Mouse (Mus musculus) neural tube, embryonic 13.5 days (tissue): Measurements from ENCODE around the gene Mrps36. TPM values are rescaled to one million over a fixed set of nuclear protein-coding genes. Genes with fewer than 3 reads are reported as not detected.
"Not testable (repeated sequence)": the region's sequence is repeated elsewhere in the genome, so short reads cannot be mapped to it uniquely, and the experiment has no call there.

Source experiments
- ATAC-seq: fragments of 200-750 bp; cut with Nextera tagmentation; 2 replicates; pipeline ENCODE4 v1.8.0; 2017; ENCODE audit warnings: low read depth, mild to moderate bottlenecking, moderate TSS enrichment, moderate library complexity
- H3K27ac ChIP-seq: fragments of 300-500 bp; sonication (generic); replicated peaks from 2 replicates; pipeline ENCODE4 v1.5.1; 2015; ENCODE audit warnings: moderate library complexity, mild to moderate bottlenecking, inconsistent platforms
- H3K27me3 ChIP-seq: fragments of 300-500 bp; sonication (generic); 2 replicates; pipeline ENCODE4 v1.6.1; 2015; ENCODE audit warnings: mild to moderate bottlenecking, inconsistent platforms
- H3K36me3 ChIP-seq: fragments of 300-500 bp; sonication (generic); 2 replicates; pipeline ENCODE4 v1.6.1; 2015; ENCODE audit warnings: mild to moderate bottlenecking, inconsistent platforms
- H3K4me1 ChIP-seq: fragments of 300-500 bp; sonication (generic); replicated peaks from 2 replicates; pipeline ENCODE4 v1.6.1; 2015; ENCODE audit warnings: inconsistent platforms
- H3K4me2 ChIP-seq: fragments of 300-500 bp; sonication (generic); 2 replicates; pipeline ENCODE4 v1.6.1; 2015; ENCODE audit warnings: inconsistent platforms, mild to moderate bottlenecking, moderate library complexity
- H3K4me3 ChIP-seq: fragments of 300-500 bp; sonication (generic); 2 replicates; pipeline ENCODE4 v1.5.1; 2015; ENCODE audit warnings: mild to moderate bottlenecking, inconsistent platforms
- H3K9ac ChIP-seq: fragments of 300-500 bp; sonication (generic); 2 replicates; pipeline ENCODE4 v1.6.1; 2015; ENCODE audit warnings: moderate library complexity, mild to moderate bottlenecking, inconsistent platforms
- H3K9me3 ChIP-seq: fragments of 300-500 bp; sonication (generic); 2 replicates; pipeline ENCODE4 v1.6.1; 2016; ENCODE audit warnings: inconsistent platforms
- WGBS: fragments of 180-500 bp; shearing (Covaris S2); methylation state at CpG from one replicate; pipeline ENCODE4 v1.1.7; 2015; 5-methylcytosine and 5-hydroxymethylcytosine counted together
- polyA plus RNA-seq: library from polyadenylated mRNA; unstranded; fragments of >200 nt; fragmentation: Nextera tagmentation; extraction: Ambion mirVana; gene quantifications from 2 replicates; pipeline ENCODE4 v1.2.1, GENCODE M21; 2015

The Mrps36 gene
- 142 and 165 TPM in 2 replicates for polyA plus RNA-seq

DNA sequence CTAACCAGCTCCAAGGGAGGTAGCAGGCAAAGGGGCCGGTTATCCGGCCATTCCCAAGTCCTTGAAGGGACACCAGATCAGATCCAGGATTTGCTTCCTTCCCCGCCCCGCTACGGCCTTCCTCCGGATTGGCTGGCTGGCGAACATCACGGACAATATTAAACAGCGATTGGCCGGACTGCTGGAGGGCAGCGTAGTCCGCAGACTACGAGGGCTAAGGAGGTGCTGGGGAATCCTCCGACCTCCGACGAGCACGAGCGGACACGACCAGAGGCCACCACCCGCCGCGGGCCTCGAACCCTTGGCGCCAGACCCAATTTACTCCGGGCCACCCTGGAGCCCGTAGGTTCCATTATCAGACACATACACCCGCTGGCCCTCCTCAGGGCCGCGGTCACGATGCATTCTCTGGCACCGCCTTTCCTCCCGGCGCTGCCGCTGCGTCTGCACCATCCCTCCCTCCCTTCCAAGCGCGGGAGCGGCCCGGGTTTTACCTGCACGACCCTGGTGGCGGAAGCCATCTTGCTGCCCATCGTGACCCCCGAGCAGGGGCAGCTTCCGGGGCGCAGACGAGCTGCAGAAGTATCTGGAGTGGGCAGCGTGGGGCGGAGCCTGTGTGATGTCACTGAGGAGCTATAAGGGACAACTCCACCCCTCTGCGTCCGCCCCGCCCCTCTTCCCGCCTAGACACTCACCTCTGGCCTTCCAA lies at the start of gene Mrps36:
Gene Mrps36, minus strand, starts transcription at position 624 of the 709 bp plus-strand sequence.
- Histone ChIP-seq H3K4me2 (peak within 1 kb of the TSS; percentile 62), H3K9ac (peak within 1 kb of the TSS; percentile 88), H3K4me1 (peaks cover 16% of the 10 kb centered on the region), H3K4me3 (peak within 1 kb of the TSS; percentile 77), H3K27me3 (no peaks in the 10 kb centered on the region), H3K27ac (peak within 1 kb of the TSS; percentile 97), H3K36me3 (peaks cover 5% of the 10 kb centered on the region; the same call in 1 of the 2 replicates), H3K9me3 (no peaks in the 10 kb centered on the region)
- WGBS: under 1% methylated on average over 52 of the region's 52 CpGs
- peak; percentile 98 for ATAC-seq

DNA sequence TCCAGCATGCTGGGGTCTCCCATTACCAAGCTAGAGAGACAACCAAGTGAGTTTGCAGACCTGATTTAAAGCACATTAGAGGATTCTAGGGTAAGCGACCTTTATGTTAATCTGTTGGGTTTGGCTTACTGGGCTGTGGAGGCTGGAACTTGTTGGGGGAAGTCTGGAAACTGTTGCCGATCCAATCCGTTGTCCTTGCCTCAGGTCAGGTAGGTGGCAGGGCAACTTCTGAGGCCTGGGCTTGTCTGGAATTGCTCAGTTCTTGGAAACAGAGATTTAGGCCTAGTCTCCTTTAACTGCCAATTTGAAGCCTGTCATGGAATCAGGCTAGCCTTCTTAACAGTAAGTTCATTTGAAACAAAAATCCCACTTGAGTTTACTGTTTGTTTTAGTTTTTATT lies 44.6 kb upstream of the Mrps36 start:
- 86% methylated on average over 3 of the region's 3 CpGs for WGBS
- Histone ChIP-seq H3K4me3 (no peak overlapping the region), H3K27me3 (no peaks in the 10 kb centered on the region), H3K4me2 (no peak overlapping the region), H3K9me3 (no peaks in the 10 kb centered on the region), H3K4me1 (peaks cover 20% of the 10 kb centered on the region), H3K27ac (no peak overlapping the region), H3K9ac (no peak overlapping the region), H3K36me3 (no peaks in the 10 kb centered on the region)
- no peak for ATAC-seq

DNA sequence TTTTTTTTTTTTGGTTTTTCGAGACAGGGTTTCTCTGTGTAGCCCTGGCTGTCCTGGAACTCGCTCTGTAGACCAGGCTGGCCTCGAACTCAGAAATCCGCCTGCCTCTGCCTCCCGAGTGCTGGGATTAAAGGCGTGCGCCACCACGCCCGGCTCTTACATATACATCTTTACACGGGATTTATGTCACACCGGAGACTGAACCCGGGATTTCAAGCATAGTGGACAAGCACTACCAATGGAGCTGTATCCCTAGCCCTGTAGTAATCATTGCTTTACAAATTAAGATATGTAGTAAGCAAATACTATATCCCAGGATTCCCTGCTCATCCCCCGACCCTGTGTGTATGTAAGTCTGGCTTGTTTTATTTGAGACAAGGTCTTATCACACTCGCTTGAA lies 43.6 kb upstream of the Mrps36 start:
- WGBS: 96% methylated on average over 11 of the region's 14 CpGs

DNA sequence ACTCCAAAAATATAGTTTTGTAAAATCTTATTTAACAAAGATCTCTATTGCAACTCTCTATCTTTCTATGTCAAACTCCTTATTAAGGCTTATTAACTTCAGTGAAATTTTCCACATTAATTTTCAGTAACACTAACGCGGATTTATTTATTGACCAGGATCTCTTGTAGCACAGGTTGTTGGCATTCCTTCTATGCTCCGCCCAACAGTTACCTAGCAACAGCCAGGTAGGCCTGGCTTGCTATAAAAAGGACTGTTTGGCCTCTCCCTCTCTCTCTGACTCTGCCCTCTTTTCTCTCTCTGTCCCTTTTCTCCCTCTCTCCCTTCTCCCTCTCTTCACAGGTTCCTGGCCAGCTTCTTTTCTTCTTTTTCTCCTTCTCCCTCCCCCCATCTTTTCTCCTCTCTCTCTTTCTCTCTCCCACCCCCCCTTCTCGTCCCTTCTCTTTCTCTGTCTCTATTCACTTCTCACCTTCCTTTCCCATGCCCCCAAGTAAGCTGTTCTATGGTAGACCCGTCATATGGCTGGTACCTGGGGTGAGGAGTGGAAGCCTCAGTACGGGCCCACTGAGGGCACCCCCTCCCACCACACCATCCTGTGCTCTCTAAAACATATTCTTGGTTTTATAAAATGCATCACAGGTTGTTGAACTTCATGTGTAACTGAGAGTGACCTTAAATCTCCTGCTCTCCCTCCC lies 43.0 kb upstream of the Mrps36 start:
- WGBS: 72% methylated on average over 6 of the region's 6 CpGs
- Histone ChIP-seq H3K4me1 (peaks cover 24% of the 10 kb centered on the region), H3K27me3 (no peaks in the 10 kb centered on the region), H3K36me3 (no peaks in the 10 kb centered on the region), H3K4me3 (no peak overlapping the region), H3K9me3 (no peaks in the 10 kb centered on the region), H3K9ac (no peak overlapping the region), H3K4me2 (no peak overlapping the region), H3K27ac (no peak overlapping the region)
- no peak for ATAC-seq

More for the DNA sequence above, 43.6 kb upstream of the Mrps36 start:
- not testable (repeated sequence) for H3K27ac ChIP-seq, H3K27me3 ChIP-seq, ATAC-seq, H3K9me3 ChIP-seq, H3K36me3 ChIP-seq, H3K9ac ChIP-seq, H3K4me2 ChIP-seq, H3K4me3 ChIP-seq
- peaks cover 24% of the 10 kb centered on the region for H3K4me1 ChIP-seq

DNA sequence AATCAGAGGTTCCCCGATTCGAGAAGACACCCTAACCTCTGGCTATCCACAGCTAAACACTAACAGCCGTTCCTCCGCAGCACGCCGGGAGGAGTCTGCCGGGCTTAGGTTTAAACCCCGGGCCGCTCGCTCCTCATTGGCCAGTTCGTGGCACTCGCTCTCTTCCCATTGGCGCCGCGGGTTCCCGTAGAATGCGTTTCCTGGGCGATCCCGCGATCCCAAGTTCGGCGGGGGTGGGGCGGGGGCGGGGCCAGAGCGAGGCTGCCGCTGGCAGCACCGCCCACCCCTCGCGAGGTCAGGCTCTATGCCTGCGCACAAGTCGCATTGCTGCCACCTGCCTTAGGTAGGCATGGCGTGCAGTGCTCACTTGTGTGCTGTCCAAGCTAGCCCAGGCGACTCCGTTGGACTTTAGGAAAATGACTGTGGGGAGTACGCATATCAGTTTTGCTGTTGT lies 42.0 kb upstream of the Mrps36 start, which contains the start of gene Ccnb1:
Gene Ccnb1, minus strand, starts transcription at position 157 of the 454 bp plus-strand sequence.
- ATAC-seq: peak; percentile 99
- H3K9me3 ChIP-seq: no peaks in the 10 kb centered on the region
- H3K27me3 ChIP-seq: no peaks in the 10 kb centered on the region
- under 1% methylated on average over 35 of the region's 35 CpGs for WGBS
- peak within 1 kb of the TSS; percentile 67 for H3K4me3 ChIP-seq
- H3K4me1 ChIP-seq: peaks cover 24% of the 10 kb centered on the region
- H3K4me2 ChIP-seq: peak within 1 kb of the TSS; percentile 99
- H3K9ac ChIP-seq: peak within 1 kb of the TSS; percentile 70
- no peak within 1 kb of the TSS for H3K27ac ChIP-seq
- no peaks in the 10 kb centered on the region for H3K36me3 ChIP-seq

DNA sequence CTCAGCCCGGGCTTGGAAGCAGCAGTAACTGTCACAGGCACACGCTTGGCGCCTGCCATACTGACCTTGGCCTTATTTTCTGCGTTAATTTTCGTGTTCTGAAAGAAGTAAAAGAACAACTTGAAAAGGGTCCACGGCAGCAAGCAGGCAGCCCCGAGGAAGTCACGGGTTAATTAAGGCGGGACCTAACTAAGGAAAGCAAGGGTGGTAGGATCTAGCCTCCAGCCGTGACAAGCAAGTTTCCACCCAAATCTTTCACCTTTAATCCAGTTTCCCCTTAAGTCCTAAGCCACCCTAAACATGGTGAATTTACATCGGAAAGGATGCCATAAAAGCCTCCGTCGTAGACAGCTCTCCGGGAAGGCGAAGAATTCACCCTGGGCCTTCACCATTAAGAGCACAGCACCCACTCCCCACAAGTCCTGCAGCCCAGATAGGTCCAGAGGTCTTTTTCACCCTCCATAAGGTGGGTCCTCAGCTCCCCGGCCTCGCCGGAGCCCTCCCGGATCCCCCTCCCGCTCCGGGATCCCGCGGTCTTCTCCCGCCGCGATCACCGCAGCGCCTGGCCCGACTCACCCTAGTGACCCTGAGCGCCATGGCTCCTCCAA lies 41.5 kb upstream of the Mrps36 start:
- H3K4me3 ChIP-seq: peak overlapping the region; percentile 67
- H3K27me3 ChIP-seq: no peaks in the 10 kb centered on the region
- H3K27ac ChIP-seq: no peak overlapping the region
- ATAC-seq: peak; percentile 57
- under 1% methylated on average over 30 of the region's 30 CpGs for WGBS
- peak overlapping the region; percentile 99 for H3K4me2 ChIP-seq
- H3K9me3 ChIP-seq: no peaks in the 10 kb centered on the region
- peak overlapping the region; percentile 70 for H3K9ac ChIP-seq
- H3K36me3 ChIP-seq: no peaks in the 10 kb centered on the region
- peaks cover 24% of the 10 kb centered on the region for H3K4me1 ChIP-seq

DNA sequence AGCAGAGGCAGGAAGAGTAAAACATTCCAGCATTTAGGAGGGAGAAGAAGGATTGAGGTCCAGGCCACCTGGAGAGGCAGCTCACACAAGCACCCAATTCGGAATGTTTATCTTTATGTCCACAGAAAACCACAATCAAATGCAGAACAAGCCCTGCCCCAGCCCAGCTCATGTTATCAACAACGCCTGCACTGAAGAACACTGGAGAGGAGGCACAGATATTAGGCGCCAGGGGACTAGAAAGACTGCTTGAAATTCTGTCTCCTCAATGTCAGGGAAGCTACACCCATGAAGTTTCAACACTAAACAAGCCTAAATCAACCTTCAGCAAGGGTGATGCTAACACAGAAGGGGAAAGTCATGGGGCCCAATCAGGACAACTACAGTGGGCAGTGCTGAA lies 33.0 kb upstream of the Mrps36 start:
- Histone ChIP-seq H3K9me3 (no peaks in the 10 kb centered on the region), H3K9ac (no peak overlapping the region), H3K27me3 (no peaks in the 10 kb centered on the region), H3K36me3 (no peaks in the 10 kb centered on the region), H3K27ac (no peak overlapping the region), H3K4me1 (peaks cover 16% of the 10 kb centered on the region), H3K4me2 (no peak overlapping the region), H3K4me3 (no peak overlapping the region)
- no peak for ATAC-seq
- 83% methylated on average over 3 of the region's 3 CpGs for WGBS

DNA sequence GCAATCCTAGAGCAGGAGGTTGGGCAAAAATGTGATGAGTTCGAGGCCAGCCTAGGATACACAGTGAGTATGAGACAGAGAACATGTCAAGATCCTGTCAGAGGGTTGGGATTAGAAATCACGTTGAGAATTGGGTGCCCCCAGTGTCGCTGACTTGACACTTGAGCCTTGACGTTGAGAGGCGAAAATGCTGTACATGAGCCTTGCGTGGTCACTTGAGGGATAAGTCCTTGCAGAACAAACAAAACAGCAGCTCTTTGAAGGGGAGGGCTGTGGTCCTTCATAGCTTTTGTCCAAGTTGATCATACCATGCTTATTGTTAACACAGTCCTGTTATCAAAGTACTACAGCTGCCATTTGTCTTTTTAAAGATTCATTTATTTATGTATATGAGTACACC lies 32.3 kb upstream of the Mrps36 start:
- Histone ChIP-seq H3K9ac (no peak overlapping the region), H3K4me1 (peaks cover 16% of the 10 kb centered on the region), H3K4me2 (peak overlapping the region; percentile 98; the same call in 1 of the 2 replicates), H3K4me3 (0 out of 2 replicates have a peak overlapping the region, but pooled peaks have one; percentile 75), H3K27ac (no peak overlapping the region), H3K27me3 (no peaks in the 10 kb centered on the region), H3K9me3 (no peaks in the 10 kb centered on the region), H3K36me3 (no peaks in the 10 kb centered on the region)
- ATAC-seq: no peak
- WGBS: 61% methylated on average over 6 of the region's 6 CpGs

DNA sequence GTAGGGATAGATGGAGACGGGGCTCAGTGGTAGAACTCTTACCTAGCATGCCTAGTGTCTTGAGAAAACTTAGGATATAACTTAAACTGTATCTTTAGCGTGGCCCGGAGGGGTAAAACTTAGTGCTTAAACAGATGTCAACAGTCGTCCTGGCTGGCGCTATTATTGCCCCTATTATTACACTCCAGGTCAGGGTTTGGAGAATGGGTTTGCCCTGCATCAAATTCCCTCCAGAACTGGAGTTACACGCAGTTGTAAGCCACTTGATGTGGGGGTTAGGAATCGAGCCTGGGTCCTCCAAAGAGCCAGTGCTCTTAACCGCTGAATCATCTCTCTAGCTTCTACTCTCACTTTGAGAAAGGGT lies 31.6 kb upstream of the Mrps36 start:
- Histone ChIP-seq H3K9ac (peak overlapping the region; percentile 76), H3K4me2 (peak overlapping the region; percentile 98), H3K27ac (peak overlapping the region; percentile 67), H3K9me3 (no peaks in the 10 kb centered on the region), H3K4me1 (peaks cover 16% of the 10 kb centered on the region), H3K4me3 (peak overlapping the region; percentile 75), H3K27me3 (no peaks in the 10 kb centered on the region), H3K36me3 (no peaks in the 10 kb centered on the region)
- ATAC-seq: no peak
- WGBS: 16% methylated on average over 8 of the region's 8 CpGs

DNA sequence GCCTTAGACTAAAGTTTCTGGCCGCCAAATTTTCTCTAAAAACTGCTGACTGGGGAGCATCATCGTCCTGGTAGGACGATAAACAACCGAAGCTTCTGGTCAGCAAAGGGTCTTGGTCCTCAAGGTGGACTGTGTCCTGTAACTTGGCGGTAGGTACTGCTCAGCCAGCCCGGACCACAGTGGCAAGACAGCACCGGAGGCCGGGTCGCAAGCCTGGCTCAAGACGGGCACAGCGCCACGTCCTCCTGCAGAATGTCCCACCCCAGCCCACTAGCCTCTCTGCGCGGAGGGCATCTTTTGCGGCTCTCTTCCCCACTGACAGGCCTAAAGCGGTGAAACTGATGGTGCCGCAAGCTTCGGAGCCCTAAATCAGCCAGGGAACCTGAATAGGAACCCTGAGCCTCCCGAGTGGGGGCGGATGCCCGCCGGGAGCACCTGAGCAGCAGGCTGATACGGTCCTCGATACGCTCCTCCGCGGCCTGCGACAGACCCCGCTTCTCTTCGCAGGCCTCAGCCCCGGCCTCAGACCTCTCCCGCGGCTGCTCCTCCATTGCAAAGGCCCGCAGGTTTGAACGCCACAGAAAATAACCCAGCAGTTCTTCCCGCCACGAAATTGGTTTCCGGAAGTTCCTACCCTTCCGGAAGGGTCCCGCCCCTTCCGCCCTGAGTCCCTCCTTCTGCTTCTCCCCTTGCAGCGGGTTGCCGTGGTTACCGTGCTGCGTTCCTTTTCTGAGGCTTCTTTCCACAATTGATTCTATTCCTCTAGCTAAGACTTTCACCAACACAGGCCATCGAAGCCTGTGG lies 31.0 kb upstream of the Mrps36 start, which contains the start of gene Cenph:
Gene Cenph, minus strand, starts transcription at position 648 of the 804 bp plus-strand sequence.
- Histone ChIP-seq H3K9me3 (no peaks in the 10 kb centered on the region), H3K4me1 (peaks cover 16% of the 10 kb centered on the region)

DNA sequence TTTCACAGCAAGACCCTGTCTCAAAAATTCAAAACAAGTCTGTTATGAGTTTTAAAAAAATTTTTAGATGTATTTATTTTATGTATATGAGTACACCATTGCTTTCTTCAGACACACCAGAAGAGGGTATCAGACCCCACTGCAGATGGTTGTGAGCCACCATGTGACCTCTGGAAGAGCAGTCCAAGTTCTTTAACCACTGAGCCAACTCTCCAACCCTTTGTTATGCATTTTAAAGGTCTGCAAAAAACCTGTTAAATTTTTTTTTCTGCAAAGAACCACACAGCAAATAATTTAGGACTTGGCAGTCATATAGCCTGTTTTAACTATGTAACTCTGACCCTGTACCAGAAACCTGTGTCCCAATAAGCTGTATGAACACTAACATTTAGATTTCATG lies 30.2 kb upstream of the Mrps36 start:
- Histone ChIP-seq H3K4me1 (peaks cover 16% of the 10 kb centered on the region), H3K36me3 (peaks cover 10% of the 10 kb centered on the region; the same call in 1 of the 2 replicates), H3K4me2 (peak overlapping the region; percentile 98), H3K27ac (no peak overlapping the region), H3K9ac (peak overlapping the region; percentile 76; the same call in 1 of the 2 replicates), H3K27me3 (no peaks in the 10 kb centered on the region), H3K9me3 (no peaks in the 10 kb centered on the region), H3K4me3 (peak overlapping the region; percentile 75)
- no peak for ATAC-seq

More for the DNA sequence above, 31.0 kb upstream of the Mrps36 start, which contains the start of gene Cenph:
- WGBS: under 1% methylated on average over 46 of the region's 46 CpGs
- ATAC-seq: peak; percentile 97
- Histone ChIP-seq H3K27me3 (no peaks in the 10 kb centered on the region), H3K4me2 (peak within 1 kb of the TSS; percentile 98), H3K9ac (peak within 1 kb of the TSS; percentile 76), H3K4me3 (peak within 1 kb of the TSS; percentile 75), H3K36me3 (peaks cover 5% of the 10 kb centered on the region; the same call in 1 of the 2 replicates), H3K27ac (peak within 1 kb of the TSS; percentile 67)
